Mouse (Mus musculus): Measurements from ENCODE around the gene Rps6ka2. TPM values are rescaled to one million over a fixed set of nuclear protein-coding genes. Genes with fewer than 3 reads are reported as not detected.
A peak's percentile ranks its signal among the peaks of the same experiment; 100 is the strongest.

Rps6ka2 gene
- polyA plus RNA-seq, 1 experiment from 2014 or later, result 25.5 TPM

DNA sequence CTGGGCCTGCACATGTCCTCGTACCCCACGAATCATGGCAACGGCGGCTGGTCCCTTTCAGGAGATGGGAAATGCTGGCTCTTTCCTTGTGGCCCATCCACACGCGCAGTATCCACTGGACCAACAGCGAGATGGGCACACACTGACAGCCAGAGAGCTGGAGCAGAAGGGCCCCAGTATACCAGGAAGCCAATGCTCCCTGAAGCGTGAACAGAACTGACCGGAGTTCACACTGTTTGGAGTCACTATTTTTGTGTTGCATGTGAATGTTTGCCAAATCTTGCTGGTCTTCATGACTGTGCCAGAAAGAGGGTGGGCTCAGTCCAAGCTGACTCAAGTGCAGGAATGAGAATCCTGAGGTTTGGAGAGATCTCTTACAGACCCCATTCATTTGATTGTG lies 58.6 kb downstream of the Rps6ka2 start:
- H3K4me3 ChIP-seq (ENCODE audit: low read depth, low read length), result no peak overlapping the region
- ATAC-seq (replicated peaks; ENCODE audit: low FRiP score) (no peak), DNase-seq (ENCODE audit: low spot score) (no peak)
- no peak overlapping the region for H3K9ac ChIP-seq (ENCODE audit: low read length)
- no peaks in the 10 kb centered on the region for H3K27me3 ChIP-seq (ENCODE audit: control insufficient read depth, insufficient read depth, low read length)
- no peaks in the 10 kb centered on the region for H3K36me3 ChIP-seq (ENCODE audit: control insufficient read depth, insufficient read depth, low read length)
- H3K9me3 ChIP-seq (ENCODE audit: control insufficient read depth, low read length), result no peaks in the 10 kb centered on the region
- no peaks in the 10 kb centered on the region for H3K4me1 ChIP-seq (replicated peaks; ENCODE audit: control insufficient read depth, insufficient read depth, low read length)
- H3K27ac ChIP-seq (ENCODE audit: low read depth, low read length), result no peak overlapping the region
- no peak overlapping the region for H3K4me2 ChIP-seq (ENCODE audit: low read depth, low read length, severe bottlenecking)
- 91% methylated on average over 9 of the region's 9 CpGs for WGBS

DNA sequence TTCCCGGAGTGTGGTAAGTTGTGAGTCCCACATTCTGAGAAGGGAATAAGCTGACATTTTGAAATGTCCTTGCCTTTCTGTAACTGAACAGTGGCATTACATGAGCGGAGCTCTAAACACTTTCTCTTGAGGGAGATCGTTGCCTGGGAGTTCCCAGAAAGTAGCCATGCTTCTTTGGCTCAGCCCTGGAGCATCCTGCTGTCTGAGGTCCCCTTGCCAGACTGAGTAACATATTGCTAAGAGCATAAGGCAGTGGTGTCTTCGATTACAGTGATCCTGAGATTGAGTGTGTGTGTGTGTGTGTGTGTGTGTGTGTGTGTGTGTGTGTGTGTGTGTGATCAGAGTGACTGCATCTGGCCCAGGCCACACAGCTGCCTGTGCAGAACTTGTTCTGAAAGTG lies 61.4 kb downstream of the Rps6ka2 start:
- Histone ChIP-seq H3K27ac (ENCODE audit: low read depth, low read length) (no peak overlapping the region), H3K9ac (ENCODE audit: low read length) (no peak overlapping the region), H3K4me3 (ENCODE audit: low read depth, low read length) (no peak overlapping the region), H3K36me3 (ENCODE audit: control insufficient read depth, insufficient read depth, low read length) (no peaks in the 10 kb centered on the region), H3K4me1 (replicated peaks; ENCODE audit: control insufficient read depth, insufficient read depth, low read length) (no peaks in the 10 kb centered on the region), H3K9me3 (ENCODE audit: control insufficient read depth, low read length) (no peaks in the 10 kb centered on the region), H3K27me3 (ENCODE audit: control insufficient read depth, insufficient read depth, low read length) (no peaks in the 10 kb centered on the region), H3K4me2 (ENCODE audit: low read depth, low read length, severe bottlenecking) (no peak overlapping the region)
- ATAC-seq (replicated peaks; ENCODE audit: low FRiP score) (no peak), DNase-seq (ENCODE audit: low spot score) (no peak)
- WGBS, result 85% methylated on average over 4 of the region's 4 CpGs

DNA sequence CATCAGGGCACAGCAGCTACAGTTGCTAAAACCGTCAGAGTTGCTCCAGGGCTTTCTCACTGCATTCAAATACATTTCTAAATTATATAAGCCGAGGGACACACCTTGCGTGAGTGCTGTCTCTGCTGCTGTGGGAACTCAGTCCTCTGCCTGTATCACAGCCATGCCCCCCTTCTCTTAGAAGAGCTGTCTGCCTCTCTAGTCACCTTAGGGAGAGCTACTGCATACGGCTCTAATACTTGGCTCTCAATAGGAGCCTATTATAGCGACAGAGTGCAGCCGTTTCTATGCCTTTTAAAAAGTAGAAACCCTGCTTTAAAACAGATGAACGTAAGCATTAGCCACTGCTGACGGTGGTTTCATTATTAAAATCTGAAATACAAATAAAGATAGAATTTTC lies 61.9 kb downstream of the Rps6ka2 start:
- H3K4me2 ChIP-seq (ENCODE audit: low read depth, low read length, severe bottlenecking), result no peak overlapping the region
- ATAC-seq (replicated peaks; ENCODE audit: low FRiP score) (no peak), DNase-seq (ENCODE audit: low spot score) (no peak)
- no peaks in the 10 kb centered on the region for H3K4me1 ChIP-seq (replicated peaks; ENCODE audit: control insufficient read depth, insufficient read depth, low read length)
- no peaks in the 10 kb centered on the region for H3K9me3 ChIP-seq (ENCODE audit: control insufficient read depth, low read length)
- no peak overlapping the region for H3K9ac ChIP-seq (ENCODE audit: low read length)
- H3K27ac ChIP-seq (ENCODE audit: low read depth, low read length), result no peak overlapping the region
- H3K27me3 ChIP-seq (ENCODE audit: control insufficient read depth, insufficient read depth, low read length), result no peaks in the 10 kb centered on the region
- no peak overlapping the region for H3K4me3 ChIP-seq (ENCODE audit: low read depth, low read length)
- WGBS, result 75% methylated on average over 8 of the region's 8 CpGs
- H3K36me3 ChIP-seq (ENCODE audit: control insufficient read depth, insufficient read depth, low read length), result no peaks in the 10 kb centered on the region

DNA sequence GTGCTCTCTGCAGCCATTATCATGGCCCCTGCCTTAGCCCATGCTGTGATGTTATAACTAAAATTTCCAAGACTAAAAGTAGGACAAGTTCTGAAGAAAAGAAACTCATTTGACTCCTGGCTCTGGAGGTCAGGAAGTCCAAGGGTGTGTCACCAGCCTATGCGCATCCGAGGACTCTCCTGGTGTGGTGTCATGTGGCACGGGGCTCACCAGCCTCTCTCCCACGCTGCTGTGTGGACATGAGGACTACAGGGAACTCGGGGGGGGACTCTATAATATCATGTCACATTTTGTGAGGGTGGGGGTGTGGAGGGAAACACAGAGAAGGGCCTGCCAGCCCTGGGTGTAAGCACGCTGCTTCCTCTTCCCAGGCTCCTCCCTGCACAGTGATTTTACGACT lies 62.5 kb downstream of the Rps6ka2 start:
- H3K9ac ChIP-seq (ENCODE audit: low read length), result no peak overlapping the region

DNA sequence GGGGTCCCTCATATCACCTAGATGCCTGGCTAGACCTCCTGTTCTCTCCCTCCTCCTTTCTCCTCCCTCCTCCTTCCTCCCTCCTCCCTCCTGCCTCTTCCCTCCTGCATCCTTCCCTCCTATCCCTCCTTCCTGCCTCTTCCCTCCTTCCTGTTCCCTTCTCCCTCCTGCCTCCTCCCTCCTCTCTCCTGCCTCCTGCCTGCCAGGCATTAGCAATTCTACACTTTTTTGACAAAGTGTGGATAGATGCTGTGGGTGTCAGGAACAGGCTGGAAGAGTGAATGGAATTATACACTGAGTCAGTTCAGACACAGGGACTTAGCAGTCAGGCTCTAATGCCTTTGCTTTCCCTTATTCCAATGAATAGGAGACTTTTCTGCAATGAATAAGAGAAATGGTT lies 63.3 kb downstream of the Rps6ka2 start:
- H3K4me2 ChIP-seq (ENCODE audit: low read depth, low read length, severe bottlenecking), result no peak overlapping the region
- H3K27ac ChIP-seq (ENCODE audit: low read depth, low read length), result no peak overlapping the region
- no peaks in the 10 kb centered on the region for H3K9me3 ChIP-seq (ENCODE audit: control insufficient read depth, low read length)
- H3K9ac ChIP-seq (ENCODE audit: low read length), result no peak overlapping the region
- no peak overlapping the region for H3K4me3 ChIP-seq (ENCODE audit: low read depth, low read length)
- no peaks in the 10 kb centered on the region for H3K36me3 ChIP-seq (ENCODE audit: control insufficient read depth, insufficient read depth, low read length)
- peak; percentile 13 for DNase-seq (ENCODE audit: low spot score)
- no peaks in the 10 kb centered on the region for H3K27me3 ChIP-seq (ENCODE audit: control insufficient read depth, insufficient read depth, low read length)
- no peak for ATAC-seq (replicated peaks; ENCODE audit: low FRiP score)
- H3K4me1 ChIP-seq (replicated peaks; ENCODE audit: control insufficient read depth, insufficient read depth, low read length), result no peaks in the 10 kb centered on the region

More for the DNA sequence above, 62.5 kb downstream of the Rps6ka2 start:
- Histone ChIP-seq H3K4me3 (ENCODE audit: low read depth, low read length) (no peak overlapping the region), H3K4me2 (ENCODE audit: low read depth, low read length, severe bottlenecking) (no peak overlapping the region), H3K4me1 (replicated peaks; ENCODE audit: control insufficient read depth, insufficient read depth, low read length) (no peaks in the 10 kb centered on the region), H3K27me3 (ENCODE audit: control insufficient read depth, insufficient read depth, low read length) (no peaks in the 10 kb centered on the region), H3K36me3 (ENCODE audit: control insufficient read depth, insufficient read depth, low read length) (no peaks in the 10 kb centered on the region), H3K9me3 (ENCODE audit: control insufficient read depth, low read length) (no peaks in the 10 kb centered on the region), H3K27ac (ENCODE audit: low read depth, low read length) (no peak overlapping the region)
- ATAC-seq (replicated peaks; ENCODE audit: low FRiP score), result no peak
- 81% methylated on average over 7 of the region's 7 CpGs for WGBS
- no peak for DNase-seq (ENCODE audit: low spot score)

GRCm38 (mm10) chr17:7237706-7238105 lies 67.8 kb downstream of the Rps6ka2 start:
- Histone ChIP-seq H3K4me1 (replicated peaks; ENCODE audit: control insufficient read depth, insufficient read depth, low read length) (no peaks in the 10 kb centered on the region), H3K9ac (ENCODE audit: low read length) (no peak overlapping the region), H3K4me3 (ENCODE audit: low read depth, low read length) (no peak overlapping the region), H3K4me2 (ENCODE audit: low read depth, low read length, severe bottlenecking) (no peak overlapping the region), H3K27me3 (ENCODE audit: control insufficient read depth, insufficient read depth, low read length) (no peaks in the 10 kb centered on the region), H3K27ac (ENCODE audit: low read depth, low read length) (no peak overlapping the region), H3K9me3 (ENCODE audit: control insufficient read depth, low read length) (no peaks in the 10 kb centered on the region), H3K36me3 (ENCODE audit: control insufficient read depth, insufficient read depth, low read length) (no peaks in the 10 kb centered on the region)
- no peak for ATAC-seq (replicated peaks; ENCODE audit: low FRiP score)
- WGBS, result 98% methylated on average over 9 of the region's 9 CpGs
- peak; percentile 23 for DNase-seq (ENCODE audit: low spot score)

DNA sequence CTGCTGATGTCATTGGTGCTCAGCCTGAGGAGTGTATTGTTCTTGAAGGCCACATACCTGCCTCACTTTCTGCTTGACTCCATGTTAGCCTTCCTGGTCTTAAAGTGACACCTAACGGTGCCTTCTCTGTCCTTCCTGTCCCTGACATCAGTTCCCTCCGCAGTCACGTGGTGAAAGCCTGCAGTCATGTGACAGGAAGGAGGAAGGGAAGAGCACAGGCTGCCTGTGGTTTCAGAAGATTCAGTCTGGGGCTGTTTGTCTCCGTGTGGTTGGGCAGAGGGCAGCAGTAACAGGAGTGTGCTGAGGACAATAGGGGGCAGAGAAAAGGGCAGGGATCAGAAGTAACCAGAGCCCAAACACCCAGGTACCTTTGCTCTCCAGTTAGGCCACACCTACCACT lies 68.9 kb downstream of the Rps6ka2 start:
- no peaks in the 10 kb centered on the region for H3K9me3 ChIP-seq (ENCODE audit: control insufficient read depth, low read length)
- H3K4me2 ChIP-seq (ENCODE audit: low read depth, low read length, severe bottlenecking), result no peak overlapping the region
- no peaks in the 10 kb centered on the region for H3K4me1 ChIP-seq (replicated peaks; ENCODE audit: control insufficient read depth, insufficient read depth, low read length)
- H3K27ac ChIP-seq (ENCODE audit: low read depth, low read length), result no peak overlapping the region
- DNase-seq (ENCODE audit: low spot score), result peak; percentile 30
- no peaks in the 10 kb centered on the region for H3K27me3 ChIP-seq (ENCODE audit: control insufficient read depth, insufficient read depth, low read length)
- no peaks in the 10 kb centered on the region for H3K36me3 ChIP-seq (ENCODE audit: control insufficient read depth, insufficient read depth, low read length)
- 82% methylated on average over 4 of the region's 4 CpGs for WGBS
- no peak overlapping the region for H3K4me3 ChIP-seq (ENCODE audit: low read depth, low read length)
- ATAC-seq (replicated peaks; ENCODE audit: low FRiP score), result no peak
- no peak overlapping the region for H3K9ac ChIP-seq (ENCODE audit: low read length)

GRCm38 (mm10) chr17:7240526-7240925 lies 70.6 kb downstream of the Rps6ka2 start:
- H3K27me3 ChIP-seq (ENCODE audit: control insufficient read depth, insufficient read depth, low read length), result no peaks in the 10 kb centered on the region
- H3K36me3 ChIP-seq (ENCODE audit: control insufficient read depth, insufficient read depth, low read length), result no peaks in the 10 kb centered on the region
- peak; percentile 25 for DNase-seq (ENCODE audit: low spot score)
- H3K4me2 ChIP-seq (ENCODE audit: low read depth, low read length, severe bottlenecking), result no peak overlapping the region
- no peak for ATAC-seq (replicated peaks; ENCODE audit: low FRiP score)
- H3K27ac ChIP-seq (ENCODE audit: low read depth, low read length), result no peak overlapping the region
- no peaks in the 10 kb centered on the region for H3K4me1 ChIP-seq (replicated peaks; ENCODE audit: control insufficient read depth, insufficient read depth, low read length)
- no peak overlapping the region for H3K9ac ChIP-seq (ENCODE audit: low read length)
- WGBS, result 73% methylated on average over 4 of the region's 4 CpGs
- no peak overlapping the region for H3K4me3 ChIP-seq (ENCODE audit: low read depth, low read length)
- H3K9me3 ChIP-seq (ENCODE audit: control insufficient read depth, low read length), result no peaks in the 10 kb centered on the region

DNA sequence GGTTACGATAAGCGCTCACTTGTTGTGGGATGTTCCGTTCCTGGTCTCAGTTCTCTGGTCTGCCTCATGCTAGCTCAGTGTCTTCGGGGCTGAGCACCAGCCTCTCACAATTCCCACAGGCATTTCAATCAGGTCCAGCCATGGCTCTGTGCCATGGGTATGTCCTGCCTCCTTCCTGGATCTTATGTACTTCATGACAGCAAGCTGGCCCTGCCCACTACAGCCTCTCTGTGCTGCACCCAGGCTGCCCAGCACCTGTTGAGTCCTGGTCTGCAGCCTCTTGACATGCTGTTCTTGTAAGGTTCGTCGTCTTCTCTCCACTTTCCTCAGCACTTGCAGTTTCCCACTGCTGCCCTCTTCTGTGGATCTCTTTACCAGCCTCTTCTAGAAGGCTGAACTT lies 75.2 kb downstream of the Rps6ka2 start:
- Histone ChIP-seq H3K27me3 (ENCODE audit: control insufficient read depth, insufficient read depth, low read length) (no peaks in the 10 kb centered on the region), H3K9ac (ENCODE audit: low read length) (no peak overlapping the region), H3K36me3 (ENCODE audit: control insufficient read depth, insufficient read depth, low read length) (no peaks in the 10 kb centered on the region), H3K4me3 (ENCODE audit: low read depth, low read length) (no peak overlapping the region), H3K27ac (ENCODE audit: low read depth, low read length) (no peak overlapping the region), H3K9me3 (ENCODE audit: control insufficient read depth, low read length) (no peaks in the 10 kb centered on the region), H3K4me2 (ENCODE audit: low read depth, low read length, severe bottlenecking) (no peak overlapping the region), H3K4me1 (replicated peaks; ENCODE audit: control insufficient read depth, insufficient read depth, low read length) (no peaks in the 10 kb centered on the region)
- ATAC-seq (replicated peaks; ENCODE audit: low FRiP score) (no peak), DNase-seq (ENCODE audit: low spot score) (peak; percentile 18)
- 92% methylated on average over 6 of the region's 6 CpGs for WGBS

Measured in forebrain, embryonic 11.5 days (tissue).